Mouse (Mus musculus) forebrain, embryonic 11.5 days (tissue): ENCODE measurements around the gene L1td1. TPM values are rescaled to one million over a fixed set of nuclear protein-coding genes. Genes with fewer than 3 reads are reported as not detected.

Source experiments
- ATAC-seq: fragments of 200-750 bp; cut with Nextera tagmentation; replicated peaks from 2 replicates; pipeline ENCODE4 v1.8.0; 2017; ENCODE audit warnings: moderate TSS enrichment; ENCODE audit not compliant: low FRiP score
- DNase-seq: peaks from one replicate; pipeline ENCODE4 v3.0.0-alpha.2; 2017; ENCODE audit warnings: low spot score
- H3K27ac ChIP-seq: fragments of 300-500 bp; sonication (generic); 2 replicates; pipeline ENCODE4 v1.5.1; 2014; ENCODE audit warnings: low read depth, low read length
- H3K27me3 ChIP-seq: fragments of 300-500 bp; sonication (generic); 2 replicates; pipeline ENCODE4 v1.6.1; 2014; ENCODE audit warnings: mild to moderate bottlenecking, low read length, mixed read lengths; ENCODE audit not compliant: control insufficient read depth, insufficient read depth
- H3K36me3 ChIP-seq: fragments of 300-500 bp; sonication (generic); 2 replicates; pipeline ENCODE4 v1.6.1; 2014; ENCODE audit warnings: mild to moderate bottlenecking, low read length, moderate library complexity, mixed read lengths; ENCODE audit not compliant: control insufficient read depth, insufficient read depth
- H3K4me1 ChIP-seq: fragments of 300-500 bp; sonication (generic); replicated peaks from 2 replicates; pipeline ENCODE4 v1.6.1; 2014; ENCODE audit warnings: low read length, mixed read lengths; ENCODE audit not compliant: control insufficient read depth, insufficient read depth
- H3K4me2 ChIP-seq: fragments of 300-500 bp; sonication (generic); 2 replicates; pipeline ENCODE4 v1.6.1; 2014; ENCODE audit warnings: low read depth, mild to moderate bottlenecking, low read length, moderate library complexity, mixed read lengths; ENCODE audit not compliant: severe bottlenecking
- H3K4me3 ChIP-seq: fragments of 300-500 bp; sonication (generic); 2 replicates; pipeline ENCODE4 v1.5.1; 2014; ENCODE audit warnings: low read depth, low read length
- H3K9ac ChIP-seq: fragments of 300-500 bp; sonication (generic); 2 replicates; pipeline ENCODE4 v1.6.1; 2014; ENCODE audit warnings: low read length
- H3K9me3 ChIP-seq: fragments of 300-500 bp; sonication (generic); 2 replicates; pipeline ENCODE4 v1.6.1; 2016; ENCODE audit warnings: low read length, mixed read lengths; ENCODE audit not compliant: control insufficient read depth
- WGBS: fragments of 180-500 bp; shearing (Covaris S2); extraction: QIAGEN DNeasy Blood & Tissue Kit; methylation state at CpG from one replicate; pipeline ENCODE4 v1.1.7; 2014; 5-methylcytosine and 5-hydroxymethylcytosine counted together
- polyA plus RNA-seq: library from polyadenylated mRNA; unstranded; fragments of >200 nt; fragmentation: Nextera tagmentation; extraction: Ambion mirVana; gene quantifications from 2 replicates; pipeline ENCODE4 v1.2.1, GENCODE M21; 2014

The L1td1 gene
- polyA plus RNA-seq, 1 experiment from 2014 or later = not detected

- Histone ChIP-seq H3K27ac (no peak overlapping the region), H3K4me3 (no peak overlapping the region), H3K9me3 (no peaks in the 10 kb centered on the region), H3K4me1 (peaks cover 2% of the 10 kb centered on the region; the same call in 1 of the 2 replicates), H3K27me3 (no peaks in the 10 kb centered on the region), H3K4me2 (no peak overlapping the region), H3K36me3 (no peaks in the 10 kb centered on the region), H3K9ac (no peak overlapping the region)
- WGBS = 41% methylated on average over 8 of the region's 8 CpGs
- DNase-seq (no peak), ATAC-seq (no peak)
These were observed 59.3 kb downstream of the L1td1 start for GRCm38 (mm10) chr4:98785851-98786250.

GRCm38 (mm10) chr4:98786281-98786680, 59.7 kb downstream of the L1td1 start:
- Histone ChIP-seq H3K4me1 (peaks cover 2% of the 10 kb centered on the region; the same call in 1 of the 2 replicates), H3K4me3 (no peak overlapping the region), H3K36me3 (no peaks in the 10 kb centered on the region), H3K9me3 (no peaks in the 10 kb centered on the region), H3K9ac (no peak overlapping the region), H3K27me3 (no peaks in the 10 kb centered on the region), H3K27ac (no peak overlapping the region), H3K4me2 (no peak overlapping the region)
- WGBS = 29% methylated on average over 3 of the region's 3 CpGs
- DNase-seq (no peak), ATAC-seq (no peak)

Other genes starting within 250 kb of the L1td1 start
- 1.1 and 1.3 TPM in 2 replicates for gene Kank4, start 90.8 kb downstream of the L1td1 start, polyA plus RNA-seq
- not detected in 2 replicates for gene I0C0044D17Rik, start 97.1 kb downstream of the L1td1 start, polyA plus RNA-seq
- gene Usp1, start 197.1 kb downstream of the L1td1 start, polyA plus RNA-seq = 153 and 173 TPM in 2 replicates